Mouse (Mus musculus): Measurements from ENCODE around the gene Gpatch11.

DNA sequence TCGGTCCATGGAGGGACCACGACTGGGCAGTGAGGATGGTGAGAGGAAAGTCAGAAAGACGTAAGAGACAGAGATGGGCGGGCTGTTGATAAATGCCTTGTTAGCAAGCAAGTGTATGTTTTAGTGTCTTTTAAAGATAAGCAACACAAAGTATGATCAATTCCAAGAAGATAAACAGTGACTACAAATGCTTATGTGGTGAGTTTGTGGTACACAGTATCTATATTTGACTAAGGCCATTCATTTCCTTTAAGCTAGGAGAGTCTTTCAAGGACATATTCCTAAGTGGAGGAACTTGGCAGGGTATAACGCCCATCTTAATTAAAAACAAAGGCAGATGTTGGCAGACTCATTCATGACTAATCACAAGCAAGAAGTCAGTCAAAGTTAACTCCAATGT lies 41.0 kb upstream of the Gpatch11 start:
- no peak for TF ChIP-seq CTCF (IDR thresholded peaks at IDR 0.05; ENCODE audit: control insufficient read depth, insufficient read depth, low read length)
- TF ChIP-seq POLR2A (IDR thresholded peaks at IDR 0.05; ENCODE audit: borderline replicate concordance, control insufficient read depth, low read depth, low read length): no peak
